Mouse (Mus musculus): Measurements from ENCODE around the gene Rab31. TPM values are rescaled to one million over a fixed set of nuclear protein-coding genes. Genes with fewer than 3 reads are reported as not detected.

The Rab31 gene
- polyA plus RNA-seq, 1 experiment from 2014 or later, result 58.6 TPM

DNA sequence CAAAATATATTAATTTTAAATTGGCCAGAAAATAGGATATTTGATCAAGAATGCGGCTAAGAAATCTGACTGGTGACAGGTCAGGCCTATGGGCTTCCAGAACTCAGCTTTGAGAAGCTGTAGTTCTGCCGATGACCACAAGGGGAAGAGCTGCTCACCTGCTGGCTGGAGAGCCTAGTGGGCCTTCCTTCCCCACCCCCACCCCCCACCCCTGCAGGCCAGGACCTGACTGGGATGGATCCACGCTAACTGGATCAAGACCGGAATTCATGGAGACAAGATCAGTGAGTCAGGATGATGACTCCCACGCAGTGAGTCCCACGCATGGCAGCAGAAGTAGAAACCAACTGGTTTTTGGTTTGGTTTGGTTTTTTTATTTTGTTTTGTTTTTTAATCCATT, 46.3 kb downstream of the Rab31 start:
- no peaks in the 10 kb centered on the region for H3K9me3 ChIP-seq

DNA sequence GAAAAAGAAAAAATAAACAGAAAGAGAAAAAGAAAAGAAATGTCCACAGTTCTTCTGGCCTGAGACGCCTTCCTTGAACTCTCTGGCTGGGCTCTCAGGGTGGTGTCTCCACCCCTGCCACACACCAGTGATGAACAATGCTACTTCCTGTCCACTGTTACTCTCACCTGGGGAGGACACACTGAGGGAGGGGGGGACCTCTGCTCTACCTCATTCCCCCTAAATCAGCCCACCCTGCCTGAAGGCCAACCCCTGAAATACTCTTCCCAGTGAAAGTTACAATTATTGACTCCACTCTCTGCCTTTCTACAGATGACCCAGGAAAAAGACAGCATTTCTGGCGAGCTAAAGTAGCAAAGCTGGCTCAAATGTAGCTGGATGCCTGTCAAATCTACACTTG, 46.7 kb downstream of the Rab31 start:
- Histone ChIP-seq H3K4me1 (peaks cover 13% of the 10 kb centered on the region), H3K4me3 (no peak overlapping the region), H3K9me3 (no peaks in the 10 kb centered on the region), H3K27ac (0 out of 2 replicates have a peak overlapping the region, but pooled peaks have one; percentile 12), H3K27me3 (ENCODE audit: poor library complexity, severe bottlenecking) (no peaks in the 10 kb centered on the region), H3K36me3 (replicated peaks) (peaks cover 16% of the 10 kb centered on the region; the same call in 1 of the 2 replicates)
- DNase-seq (ENCODE audit: extremely low spot score, low spot score), result no peak
- 64% methylated on average over 2 of the region's 2 CpGs for WGBS

More for the DNA sequence above, 46.3 kb downstream of the Rab31 start:
- H3K4me3 ChIP-seq, result no peak overlapping the region
- H3K27me3 ChIP-seq (ENCODE audit: poor library complexity, severe bottlenecking), result no peaks in the 10 kb centered on the region
- 85% methylated on average over 6 of the region's 6 CpGs for WGBS
- peaks cover 13% of the 10 kb centered on the region for H3K4me1 ChIP-seq
- peaks cover 16% of the 10 kb centered on the region; the same call in 1 of the 2 replicates for H3K36me3 ChIP-seq (replicated peaks)
- H3K27ac ChIP-seq, result no peak overlapping the region
- no peak for DNase-seq (ENCODE audit: extremely low spot score, low spot score)

DNA sequence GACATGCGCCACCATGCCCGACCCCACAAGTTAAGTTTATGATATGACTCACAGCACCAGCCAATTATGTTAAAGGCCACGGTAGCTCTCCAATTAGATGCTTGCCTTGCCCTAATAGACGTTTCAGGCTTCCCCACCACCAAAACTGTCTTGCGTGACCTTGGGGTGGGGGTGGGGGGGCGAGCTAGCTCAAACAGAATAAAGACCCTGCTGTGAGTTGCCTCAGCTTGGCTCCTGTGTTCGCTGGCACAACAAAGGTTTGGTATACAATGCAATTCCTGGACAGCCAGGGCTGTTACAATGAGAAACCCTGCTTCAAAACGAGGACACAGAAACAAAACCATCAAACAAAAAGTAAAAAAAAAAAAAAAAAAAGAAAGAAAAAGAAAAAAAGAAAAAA, 47.2 kb downstream of the Rab31 start:
- no peak overlapping the region for H3K4me3 ChIP-seq
- 47% methylated on average over 8 of the region's 8 CpGs for WGBS
- H3K4me1 ChIP-seq, result peaks cover 13% of the 10 kb centered on the region
- H3K27me3 ChIP-seq (ENCODE audit: poor library complexity, severe bottlenecking), result no peaks in the 10 kb centered on the region
- no peaks in the 10 kb centered on the region for H3K9me3 ChIP-seq
- no peak overlapping the region for H3K27ac ChIP-seq
- H3K36me3 ChIP-seq (replicated peaks), result peaks cover 21% of the 10 kb centered on the region
- DNase-seq (ENCODE audit: extremely low spot score, low spot score), result no peak

DNA sequence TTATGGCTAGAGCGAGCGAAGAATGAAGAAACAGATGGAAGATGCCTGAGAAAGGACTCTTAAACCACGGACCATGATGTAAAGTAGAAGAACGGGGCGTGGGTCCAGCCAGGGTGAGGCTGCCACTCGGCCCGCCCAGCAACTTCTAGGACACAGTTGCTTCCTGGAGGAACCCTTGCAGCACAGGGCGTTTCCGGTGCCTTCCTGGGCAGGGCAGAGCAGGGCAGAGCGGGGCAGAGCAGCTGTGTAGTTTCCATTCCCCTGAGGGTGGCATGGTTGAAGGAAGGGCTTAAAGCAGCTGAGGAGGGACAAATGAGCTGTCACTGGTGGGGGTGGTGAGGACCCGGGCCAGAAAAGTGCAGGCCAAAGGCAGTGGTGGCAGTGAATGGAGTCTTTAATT, 48.3 kb downstream of the Rab31 start:
- H3K9me3 ChIP-seq, result no peaks in the 10 kb centered on the region
- WGBS, result 87% methylated on average over 11 of the region's 11 CpGs
- H3K4me1 ChIP-seq, result peaks cover 13% of the 10 kb centered on the region
- H3K36me3 ChIP-seq (replicated peaks), result peaks cover 31% of the 10 kb centered on the region
- DNase-seq (ENCODE audit: extremely low spot score, low spot score), result no peak
- H3K27ac ChIP-seq, result no peak overlapping the region
- H3K4me3 ChIP-seq, result no peak overlapping the region
- H3K27me3 ChIP-seq (ENCODE audit: poor library complexity, severe bottlenecking), result no peaks in the 10 kb centered on the region

- H3K27me3 ChIP-seq (ENCODE audit: poor library complexity, severe bottlenecking), result no peaks in the 10 kb centered on the region
- peaks cover 34% of the 10 kb centered on the region for H3K36me3 ChIP-seq (replicated peaks)
- H3K9me3 ChIP-seq, result no peaks in the 10 kb centered on the region
- H3K4me1 ChIP-seq, result peaks cover 13% of the 10 kb centered on the region
- H3K27ac ChIP-seq, result no peak overlapping the region
- 85% methylated on average over 8 of the region's 8 CpGs for WGBS
- H3K4me3 ChIP-seq, result no peak overlapping the region
- DNase-seq (ENCODE audit: extremely low spot score, low spot score), result no peak
These were observed 48.9 kb downstream of the Rab31 start for GRCm38 (mm10) chr17:65723633-65724032.

DNA sequence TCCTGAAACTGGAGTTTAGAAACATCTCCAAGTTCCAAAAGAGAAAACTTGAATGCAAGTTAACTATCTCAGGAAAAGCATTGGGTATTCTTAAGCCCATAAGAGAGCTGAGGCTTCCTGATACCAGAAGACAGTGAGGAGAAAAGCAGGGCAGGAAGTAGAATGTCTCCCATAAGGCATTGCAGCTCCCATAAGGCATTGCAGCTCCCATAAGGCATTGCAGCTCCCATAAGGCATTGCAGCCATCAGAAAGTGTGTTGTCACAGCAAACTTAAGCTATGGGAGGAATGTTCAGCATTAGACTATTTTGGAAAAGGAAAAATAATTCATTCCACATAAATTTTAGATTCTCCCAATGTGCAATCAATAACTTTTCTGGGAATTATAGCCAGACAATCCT, 51.2 kb downstream of the Rab31 start:
- Histone ChIP-seq H3K27ac (no peak overlapping the region), H3K4me3 (no peak overlapping the region), H3K27me3 (ENCODE audit: poor library complexity, severe bottlenecking) (no peaks in the 10 kb centered on the region), H3K4me1 (peaks cover 13% of the 10 kb centered on the region), H3K9me3 (no peaks in the 10 kb centered on the region), H3K36me3 (replicated peaks) (peaks cover 46% of the 10 kb centered on the region)
- no peak for DNase-seq (ENCODE audit: extremely low spot score, low spot score)

DNA sequence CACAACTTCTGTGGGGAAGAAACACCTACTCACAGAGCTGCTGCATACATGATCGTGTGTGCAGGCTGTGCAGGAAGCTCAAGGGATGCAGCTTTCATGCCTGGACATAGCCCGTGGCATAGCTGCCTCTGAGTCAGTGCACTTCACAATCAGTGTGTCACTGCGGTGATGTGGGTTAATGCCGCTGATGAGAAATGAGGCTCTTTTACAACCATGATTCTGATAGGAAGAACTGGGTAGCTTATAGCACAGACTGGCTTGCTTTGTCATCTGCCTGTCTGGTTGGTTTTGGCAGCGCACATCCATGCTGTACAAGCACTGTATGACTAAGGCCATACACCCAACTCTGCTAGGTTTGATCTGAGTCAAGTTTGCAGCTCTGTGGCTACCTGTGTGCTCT, 52.7 kb downstream of the Rab31 start:
- Histone ChIP-seq H3K4me1 (0 out of 2 replicates have a peak, but pooled peaks cover 6% of the 10 kb centered on the region), H3K27ac (no peak overlapping the region), H3K4me3 (no peak overlapping the region), H3K9me3 (no peaks in the 10 kb centered on the region), H3K36me3 (replicated peaks) (peaks cover 53% of the 10 kb centered on the region), H3K27me3 (ENCODE audit: poor library complexity, severe bottlenecking) (no peaks in the 10 kb centered on the region)
- 94% methylated on average over 5 of the region's 5 CpGs for whole genome bisulfite sequencing
- DNase-seq (ENCODE audit: extremely low spot score, low spot score), result no peak

- Histone ChIP-seq H3K36me3 (replicated peaks) (peaks cover 45% of the 10 kb centered on the region), H3K27ac (no peak overlapping the region), H3K9me3 (no peaks in the 10 kb centered on the region), H3K4me3 (no peak overlapping the region), H3K4me1 (no peaks in the 10 kb centered on the region), H3K27me3 (ENCODE audit: poor library complexity, severe bottlenecking) (no peaks in the 10 kb centered on the region)
- 97% methylated on average over 2 of the region's 2 CpGs for WGBS
- no peak for DNase-seq (ENCODE audit: extremely low spot score, low spot score)
These were observed 54.0 kb downstream of the Rab31 start for GRCm38 (mm10) chr17:65718578-65718977.

- Histone ChIP-seq H3K4me1 (no peaks in the 10 kb centered on the region), H3K27ac (no peak overlapping the region), H3K27me3 (ENCODE audit: poor library complexity, severe bottlenecking) (no peaks in the 10 kb centered on the region), H3K9me3 (peaks cover 5% of the 10 kb centered on the region; the same call in 1 of the 2 replicates), H3K36me3 (replicated peaks) (peaks cover 48% of the 10 kb centered on the region), H3K4me3 (no peak overlapping the region)
- 89% methylated on average over 4 of the region's 4 CpGs for WGBS
- DNase-seq (ENCODE audit: extremely low spot score, low spot score), result no peak
These were observed 54.8 kb downstream of the Rab31 start for GRCm38 (mm10) chr17:65717658-65718199.

GRCm38 (mm10) chr17:65714060-65714459, 58.5 kb downstream of the Rab31 start:
- peaks cover 53% of the 10 kb centered on the region for H3K36me3 ChIP-seq (replicated peaks)

DNA sequence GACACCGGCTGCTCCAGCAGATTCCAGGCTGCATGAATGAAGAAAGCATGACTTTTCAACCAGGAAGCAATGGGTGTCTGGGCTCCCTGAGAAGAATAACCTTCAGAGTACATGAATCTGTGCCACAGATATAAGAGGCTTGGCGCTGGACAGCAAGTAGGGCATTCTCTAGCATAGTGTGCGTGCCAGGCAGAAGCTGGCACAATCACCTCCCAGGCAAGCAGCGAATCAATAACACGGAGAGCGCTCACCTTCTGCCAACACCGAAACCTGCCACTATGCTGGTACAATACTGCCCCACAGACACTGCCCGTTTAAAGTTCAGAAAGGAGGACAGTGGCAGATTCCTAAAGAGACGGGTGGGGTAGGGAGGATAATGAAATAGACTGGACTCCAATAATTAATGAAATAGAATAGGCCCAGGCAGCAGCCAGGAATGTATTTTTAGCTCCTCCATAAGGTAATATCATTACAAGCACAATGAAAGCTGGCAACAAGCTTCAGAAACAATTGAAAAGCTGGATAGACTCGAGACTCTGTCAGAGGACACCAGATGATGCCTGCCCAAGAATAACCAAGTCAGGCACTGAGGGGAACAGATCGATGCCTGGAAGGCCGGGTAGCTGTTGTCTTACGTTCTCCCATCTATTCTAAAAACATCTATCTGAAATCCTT, 59.6 kb downstream of the Rab31 start:
- WGBS, result 95% methylated on average over 13 of the region's 13 CpGs
- Histone ChIP-seq H3K9me3 (peaks cover 26% of the 10 kb centered on the region), H3K4me3 (no peak overlapping the region), H3K27me3 (ENCODE audit: poor library complexity, severe bottlenecking) (no peaks in the 10 kb centered on the region), H3K4me1 (no peaks in the 10 kb centered on the region), H3K27ac (no peak overlapping the region), H3K36me3 (replicated peaks) (peaks cover 48% of the 10 kb centered on the region)
- no peak for DNase-seq (ENCODE audit: extremely low spot score, low spot score)

More at GRCm38 (mm10) chr17:65714060-65714459, 58.5 kb downstream of the Rab31 start:
- H3K4me1 ChIP-seq, result no peaks in the 10 kb centered on the region
- H3K27ac ChIP-seq, result no peak overlapping the region
- H3K4me3 ChIP-seq, result no peak overlapping the region
- WGBS, result 90% methylated on average over 8 of the region's 8 CpGs
- H3K27me3 ChIP-seq (ENCODE audit: poor library complexity, severe bottlenecking), result no peaks in the 10 kb centered on the region
- DNase-seq (ENCODE audit: extremely low spot score, low spot score), result no peak
- peaks cover 26% of the 10 kb centered on the region for H3K9me3 ChIP-seq

DNA sequence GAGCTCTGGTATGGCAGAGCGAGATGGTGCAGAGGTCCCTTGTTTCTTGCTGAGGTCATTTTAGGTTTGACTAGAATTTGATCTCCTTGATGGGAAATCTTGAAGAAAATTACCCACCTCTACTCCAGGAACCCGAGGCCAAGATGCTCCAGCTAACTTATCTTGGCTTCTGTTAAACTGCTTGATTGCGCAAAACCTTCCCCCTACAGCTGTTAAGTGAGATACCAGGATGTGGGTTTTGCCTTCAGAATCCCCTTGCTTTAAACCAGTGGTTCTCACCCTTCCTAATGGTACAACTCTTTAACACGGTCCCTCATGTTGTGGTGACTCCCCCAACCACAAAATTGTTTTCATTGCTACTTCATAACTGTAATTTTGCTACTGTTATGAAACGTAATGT, 60.8 kb downstream of the Rab31 start:
- WGBS, result 92% methylated on average over 5 of the region's 5 CpGs
- Histone ChIP-seq H3K36me3 (replicated peaks) (peaks cover 39% of the 10 kb centered on the region), H3K27me3 (ENCODE audit: poor library complexity, severe bottlenecking) (no peaks in the 10 kb centered on the region), H3K9me3 (peaks cover 26% of the 10 kb centered on the region), H3K27ac (no peak overlapping the region), H3K4me1 (no peaks in the 10 kb centered on the region), H3K4me3 (no peak overlapping the region)
- no peak for DNase-seq (ENCODE audit: extremely low spot score, low spot score)

DNA sequence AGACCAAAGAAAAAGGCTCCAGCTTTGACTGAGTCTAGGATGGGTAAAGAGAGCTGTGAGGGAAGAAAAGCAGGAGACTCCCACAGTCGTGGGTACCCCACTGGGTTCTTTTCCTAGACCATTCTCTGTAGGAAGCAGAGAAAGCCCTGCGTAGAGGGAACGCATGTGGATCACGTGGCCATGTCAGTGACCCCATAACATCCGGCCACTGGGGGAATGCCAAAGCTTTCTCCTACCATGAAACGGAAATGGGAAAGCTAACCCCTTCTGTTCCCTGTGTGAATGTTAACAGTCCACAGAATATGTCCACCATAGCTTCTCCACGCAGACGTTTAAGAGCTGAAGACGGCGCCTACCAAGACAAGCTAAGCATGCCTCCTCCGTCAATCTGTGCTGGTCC, 62.0 kb downstream of the Rab31 start:
- DNase-seq (ENCODE audit: extremely low spot score, low spot score), result no peak
- no peaks in the 10 kb centered on the region for H3K4me1 ChIP-seq
- 94% methylated on average over 11 of the region's 11 CpGs for WGBS
- no peak overlapping the region for H3K4me3 ChIP-seq
- peaks cover 36% of the 10 kb centered on the region for H3K36me3 ChIP-seq (replicated peaks)
- H3K27ac ChIP-seq, result no peak overlapping the region
- H3K9me3 ChIP-seq, result peaks cover 26% of the 10 kb centered on the region
- no peaks in the 10 kb centered on the region for H3K27me3 ChIP-seq (ENCODE audit: poor library complexity, severe bottlenecking)

Data from forebrain, embryonic 10.5 days (tissue).